Mouse (Mus musculus) adrenal gland, postnatal 4 days (tissue): ENCODE measurements around the gene Dmkn. TPM values are rescaled to one million over a fixed set of nuclear protein-coding genes. Genes with fewer than 3 reads are reported as not detected.
"Not testable (repeated sequence)": the region's sequence is repeated elsewhere in the genome, so short reads cannot be mapped to it uniquely, and the experiment has no call there.

Experiments used
- DNase-seq, 2 experiments: peaks; one replicate each; pipeline ENCODE4 v3.0.0; 2021 to 2022; ENCODE audit warnings: low spot score in 2 of 2, mixed read lengths in 2 of 2
- total RNA-seq, 2 experiments: library from RNA; stranded (reverse); gene quantifications; 2 replicates each; pipeline ENCODE4 v1.2.3; 2021

Gene Dmkn
- total RNA-seq, 2 experiments from 2014 or later = 3.2 to 4.2 TPM

DNA sequence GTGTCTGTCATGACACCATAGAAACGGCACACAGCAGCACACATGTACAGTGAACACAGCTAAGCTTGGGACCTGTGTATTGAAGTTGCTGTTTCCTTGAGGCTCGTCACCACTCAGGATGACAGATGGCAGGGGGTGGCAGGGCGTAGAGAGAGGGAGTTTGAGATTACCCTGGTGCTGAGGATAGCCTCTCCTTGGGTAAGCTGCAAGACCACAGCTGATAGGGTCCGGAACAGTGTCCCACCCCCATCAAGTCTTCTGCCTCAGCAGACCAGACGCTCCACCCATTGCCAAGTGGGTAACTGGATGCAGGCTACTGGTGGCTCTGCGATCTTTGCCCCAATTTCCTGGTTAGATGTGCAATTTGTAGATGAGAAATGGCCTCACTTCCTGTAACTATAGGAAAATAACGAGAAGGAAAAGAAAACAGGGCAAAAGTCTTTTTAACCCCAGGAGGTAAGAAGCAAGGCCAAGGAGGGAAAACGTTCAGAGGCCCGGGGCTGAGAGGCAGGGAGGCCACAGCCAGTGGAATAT, 48.3 kb downstream of the Dmkn start:
- no peak for DNase-seq

DNA sequence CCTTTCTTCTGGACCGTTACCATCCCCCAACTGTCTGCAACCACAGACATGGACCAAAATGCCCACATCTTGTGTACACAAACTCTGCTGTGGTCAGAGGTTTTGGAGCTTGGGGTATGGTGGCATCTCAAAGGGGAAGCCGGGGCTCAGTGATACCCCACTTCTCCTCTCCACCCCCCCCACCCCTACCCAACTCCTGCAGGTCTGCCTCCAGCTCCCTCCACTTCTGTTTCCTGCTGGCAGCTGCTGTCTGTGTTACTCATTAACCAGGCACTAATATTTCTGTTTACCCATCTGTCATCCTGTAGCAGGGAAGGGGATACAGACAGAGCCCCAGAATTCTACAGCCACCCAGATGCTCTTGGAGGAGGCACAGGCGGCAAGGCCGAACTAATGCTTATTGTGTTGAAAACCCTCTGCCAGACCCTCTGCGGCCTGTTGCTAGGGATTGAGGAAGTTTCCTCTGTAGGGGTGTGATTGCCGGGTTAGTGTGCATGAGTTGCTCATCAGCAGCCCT, 48.8 kb downstream of the Dmkn start:
- DNase-seq = no peak

DNA sequence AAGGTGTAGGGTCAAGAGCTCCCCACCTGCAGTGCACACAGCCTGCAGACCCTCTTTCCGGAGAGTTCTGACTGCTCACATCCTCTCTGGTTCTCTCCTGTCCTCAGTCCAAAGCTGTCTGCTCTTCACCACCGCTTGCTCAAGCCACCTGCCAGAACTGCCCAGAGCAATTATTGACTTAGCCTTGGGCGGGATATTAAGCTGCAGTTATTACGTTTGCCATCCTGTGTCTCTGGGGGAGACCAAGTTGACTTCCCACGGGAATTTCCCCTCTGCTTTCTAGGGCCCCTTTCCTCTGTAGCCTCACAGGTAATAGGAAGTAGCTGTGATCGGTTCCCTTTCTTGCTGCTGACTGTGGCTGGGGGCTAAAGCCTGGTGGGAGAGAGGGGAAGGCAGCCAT, 56.6 kb downstream of the Dmkn start:
- DNase-seq = no peak

DNA sequence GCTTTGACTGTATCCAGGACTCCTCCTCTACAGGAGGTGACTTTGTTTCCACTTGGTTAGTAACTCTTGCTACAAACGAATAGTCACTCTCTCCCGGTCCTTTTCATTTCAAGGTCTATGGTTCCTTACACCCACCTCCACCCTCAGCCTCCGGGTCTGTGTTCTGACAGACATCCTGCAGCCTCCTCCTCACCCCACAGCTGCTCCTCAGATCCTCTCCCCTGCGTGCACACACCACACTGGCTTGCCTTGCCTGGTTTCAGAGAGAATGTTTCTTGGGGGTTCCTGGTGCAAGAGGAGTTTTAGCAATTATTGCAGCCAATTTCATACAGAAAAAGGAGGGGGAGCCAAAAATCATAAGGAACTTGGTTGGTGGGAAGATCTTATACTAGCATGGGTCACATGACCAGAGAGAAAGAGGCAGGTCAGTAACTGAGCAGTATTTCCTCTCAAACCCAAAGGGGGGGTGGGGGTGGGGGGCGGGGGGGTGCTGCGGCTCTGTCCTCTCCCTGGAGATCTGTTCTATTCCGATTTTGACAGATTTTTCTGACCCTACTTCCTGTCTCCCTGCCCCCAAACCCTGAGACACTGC, 57.4 kb downstream of the Dmkn start:
- DNase-seq = no peak

DNA sequence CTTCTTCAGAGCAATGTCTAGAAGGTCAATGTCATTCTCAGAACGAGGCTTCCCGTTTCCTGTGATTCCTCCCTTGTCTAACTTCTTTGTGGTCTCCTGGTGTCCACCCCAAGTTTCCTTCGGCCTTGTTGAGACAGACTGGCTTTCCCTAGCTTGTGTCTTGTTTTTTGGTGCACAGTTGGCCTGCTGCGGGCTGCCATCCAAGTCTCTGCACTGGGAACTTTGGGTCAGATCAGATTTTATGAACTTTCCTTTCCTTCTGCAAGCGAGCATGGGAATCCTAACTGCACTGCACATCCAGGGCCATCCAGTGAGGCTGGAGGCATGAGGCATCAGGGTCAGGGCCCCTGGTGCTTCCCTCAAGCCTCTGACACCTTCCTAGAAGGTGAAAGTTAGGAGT, 58.0 kb downstream of the Dmkn start:
- no peak for DNase-seq

DNA sequence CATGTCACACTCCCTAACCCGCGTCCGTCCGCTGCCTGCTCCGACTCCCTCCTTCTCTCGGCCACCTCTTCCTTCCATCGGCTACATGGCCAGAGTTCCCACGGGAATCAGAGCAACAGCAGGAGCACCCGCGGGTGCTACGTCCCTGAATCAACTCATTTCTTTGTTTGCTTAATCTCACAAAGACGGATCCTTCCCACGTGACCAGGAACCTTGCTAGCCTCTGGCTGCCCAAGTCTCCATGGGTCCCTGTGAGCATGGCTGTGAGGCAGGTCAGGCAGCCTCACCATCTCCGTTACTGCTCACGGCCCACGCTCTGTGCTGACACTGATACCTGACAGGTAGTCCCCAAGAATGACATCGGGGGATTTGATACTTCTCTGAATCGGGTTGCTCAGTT, 60.1 kb downstream of the Dmkn start, which contains the start of gene Ffar2:
Ffar2 (minus strand) TSS at position 101 of the 400 bp plus-strand sequence.
- no peak for DNase-seq

DNA sequence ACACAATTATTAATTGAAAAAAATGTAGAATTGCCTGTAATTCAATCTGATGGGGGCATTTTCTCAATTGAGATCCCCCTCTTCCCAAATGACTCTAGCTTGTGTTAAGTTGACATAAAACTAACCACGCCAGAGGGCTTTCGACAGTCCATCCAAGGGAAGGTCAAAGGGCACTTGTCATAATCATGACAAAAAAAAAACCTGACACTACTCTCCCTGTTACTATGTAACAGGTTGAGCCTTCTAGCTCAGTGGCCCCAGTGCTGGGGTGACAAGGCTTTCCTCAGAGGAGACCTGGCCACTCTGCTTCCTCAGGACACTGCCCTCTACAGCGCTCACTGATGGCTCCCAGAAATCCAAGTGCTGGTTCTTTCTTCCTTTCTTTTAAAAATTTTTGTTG, 60.8 kb downstream of the Dmkn start:
- no peak for DNase-seq

DNA sequence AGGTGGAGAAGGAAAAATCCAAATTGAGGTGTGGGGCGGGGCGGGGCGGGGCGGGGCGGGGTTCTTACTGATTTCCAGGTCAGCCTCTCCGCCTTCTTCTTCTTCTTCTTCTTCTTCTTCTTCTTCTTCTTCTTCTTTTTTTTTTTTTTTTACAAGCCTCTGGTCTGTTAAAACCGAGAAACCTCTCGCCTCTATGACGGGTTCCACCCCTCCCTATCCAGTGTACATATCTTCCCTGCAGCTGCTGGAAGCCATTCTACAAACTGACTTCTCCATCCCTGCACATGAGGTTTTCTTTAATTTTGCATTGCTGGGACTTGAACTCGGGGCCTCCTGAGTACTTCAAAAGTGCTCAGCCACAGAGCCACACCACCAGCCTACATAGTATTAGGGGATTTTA, 63.1 kb downstream of the Dmkn start:
- no peak for DNase-seq

DNA sequence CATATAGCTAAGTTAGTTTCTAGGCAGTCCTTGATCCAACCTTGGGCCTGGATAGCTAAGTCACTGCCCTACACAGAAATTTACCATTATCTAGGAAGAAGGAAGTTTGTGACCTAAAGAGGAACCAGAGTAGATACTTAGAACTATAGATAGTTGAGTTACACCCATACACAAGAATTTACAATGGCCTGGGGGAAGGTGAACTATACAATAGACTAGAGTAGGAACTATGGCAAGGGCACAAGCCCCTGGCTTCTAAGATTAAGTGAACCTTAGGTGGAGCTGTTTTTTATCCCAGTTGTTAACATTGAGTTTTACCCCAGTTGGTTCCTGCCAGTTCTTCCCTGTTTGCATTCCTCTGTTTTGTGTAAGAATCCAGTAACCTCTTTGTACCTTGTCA, 65.3 kb downstream of the Dmkn start:
- not testable (repeated sequence) for DNase-seq

DNA sequence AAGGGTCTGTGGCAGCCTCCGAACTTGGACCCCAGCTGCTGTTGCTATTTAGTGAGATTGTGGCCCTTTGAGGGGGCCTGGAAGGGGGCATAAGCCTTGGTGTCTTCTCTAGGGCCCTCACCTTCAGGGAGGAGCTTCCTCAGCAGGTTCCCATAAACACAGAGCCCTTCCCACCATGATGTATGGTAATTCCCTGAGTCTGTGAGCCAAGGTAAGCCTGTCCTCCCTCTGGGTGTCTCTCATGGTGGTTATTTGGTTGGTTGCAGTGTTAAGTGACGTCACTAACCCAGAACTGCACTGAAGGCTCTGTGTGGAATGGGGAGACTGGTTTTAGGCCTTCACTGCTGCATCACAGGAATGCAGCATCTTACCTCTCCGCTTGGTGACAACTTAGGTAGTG, 65.9 kb downstream of the Dmkn start:
- DNase-seq = no peak

Other genes starting within 250 kb of the Dmkn start
- 10 to 100 TPM; 19.3 to 22.9 TPM for gene Arhgap33, start 228.7 kb upstream of the Dmkn start, total RNA-seq
- 10 to 100 TPM; 36.3 to 45.7 TPM for gene Hspb6, start 211.6 kb upstream of the Dmkn start, total RNA-seq
- gene Proser3, start 211.5 kb upstream of the Dmkn start, total RNA-seq = 10 to 100 TPM; 12.9 to 16.3 TPM
- gene Lin37, start 203.9 kb upstream of the Dmkn start, total RNA-seq = 10 to 100 TPM; 67.7 to 78.0 TPM
- 10 to 100 TPM; 70.4 to 75.2 TPM for gene U2af1l4, start 200.5 kb upstream of the Dmkn start, total RNA-seq
- 1 to 10 TPM; 7.6 to 8.7 TPM for gene Gm49396, start 200.4 kb upstream of the Dmkn start, total RNA-seq
- 100 to 1,000 TPM; 125 to 131 TPM for gene Psenen, start 200.1 kb upstream of the Dmkn start, total RNA-seq
- 1 to 10 TPM; 4.5 to 5.2 TPM for gene Igflr1, start 198.3 kb upstream of the Dmkn start, total RNA-seq
- gene Kmt2b, start 175.0 kb upstream of the Dmkn start, total RNA-seq = 10 to 100 TPM; 71.4 to 84.4 TPM
- gene Zbtb32, start 164.8 kb upstream of the Dmkn start, total RNA-seq = under 1 TPM in 1 of 2 experiments, not detected in 1; 0.65 TPM
- gene Upk1a, start 150.9 kb upstream of the Dmkn start, total RNA-seq = 1 to 10 TPM in 1 of 2 experiments, under 1 TPM in 1; 0.93 to 1.2 TPM
- gene Cox6b1, start 137.6 kb upstream of the Dmkn start, total RNA-seq = 100 to 1,000 TPM; 750 to 830 TPM
- gene Etv2, start 127.9 kb upstream of the Dmkn start, total RNA-seq = not detected
- 10 to 100 TPM; 89.2 to 89.5 TPM for gene Rbm42, start 113.4 kb upstream of the Dmkn start, total RNA-seq
- gene Haus5, start 98.8 kb upstream of the Dmkn start, total RNA-seq = 10 to 100 TPM; 20.8 to 22.9 TPM
- not detected for gene Pmis2, start 92.2 kb upstream of the Dmkn start, total RNA-seq
- 1 to 10 TPM; 3.8 to 5.2 TPM for gene 2200002J24Rik, start 64.8 kb upstream of the Dmkn start, total RNA-seq
- gene Atp4a, start 51.5 kb upstream of the Dmkn start, total RNA-seq = 1 to 10 TPM; 2.8 to 3.6 TPM
- 100 to 1,000 TPM; 170 to 181 TPM for gene Tmem147, start 34.2 kb upstream of the Dmkn start, total RNA-seq
- not detected for gene Gapdhs, start 20.1 kb upstream of the Dmkn start, total RNA-seq
- 10 to 100 TPM; 32.1 to 36.8 TPM for gene Sbsn, start 12.3 kb upstream of the Dmkn start, total RNA-seq
- gene Krtdap, start 24.1 kb downstream of the Dmkn start, total RNA-seq = 1 to 10 TPM; 1.9 to 3.1 TPM
- gene Ffar2, start 60.0 kb downstream of the Dmkn start, total RNA-seq = 1 to 10 TPM; 2.7 to 2.9 TPM
- gene Ffar3, start 92.4 kb downstream of the Dmkn start, total RNA-seq = 1 to 10 TPM in 1 of 2 experiments, under 1 TPM in 1; 0.37 to 1.6 TPM
- under 1 TPM in 1 of 2 experiments, not detected in 1; 0.59 TPM for gene Ffar1, start 97.8 kb downstream of the Dmkn start, total RNA-seq
- under 1 TPM; 0.73 to 0.90 TPM for gene Cd22, start 116.6 kb downstream of the Dmkn start, total RNA-seq
- gene Mag, start 151.1 kb downstream of the Dmkn start, total RNA-seq = 1 to 10 TPM in 1 of 2 experiments, under 1 TPM in 1; 0.45 to 1.4 TPM
- 10 to 100 TPM in 1 of 2 experiments, under 1 TPM in 1; 0.84 to 12.5 TPM for gene Hamp2, start 160.9 kb downstream of the Dmkn start, total RNA-seq
- 10 to 100 TPM in 1 of 2 experiments, 1 to 10 TPM in 1; 2.3 to 36.9 TPM for gene Hamp, start 180.3 kb downstream of the Dmkn start, total RNA-seq
- 100 to 1,000 TPM; 113 to 125 TPM for gene Usf2, start 193.0 kb downstream of the Dmkn start, total RNA-seq
- gene Lsr, start 209.7 kb downstream of the Dmkn start, total RNA-seq = 10 to 100 TPM; 15.2 to 17.6 TPM
- gene Fam187b, start 210.0 kb downstream of the Dmkn start, total RNA-seq = under 1 TPM; 0.68 to 0.98 TPM